Mouse (Mus musculus) kidney, embryonic 14.5 days (tissue): ENCODE measurements at regions not wholly inside any gene's neighbourhood (a gene's known extent, or its start where the extent isn't known, plus 50 kb on each side); places are given as distances from the start of the nearest gene placed in this dataset.
A peak's percentile ranks its signal among the peaks of the same experiment; 100 is the strongest.

ENCODE experiments used
- ATAC-seq: fragments of 200-750 bp; cut with Nextera tagmentation; 2 replicates; pipeline ENCODE4 v1.8.0; 2017; ENCODE audit warnings: moderate number of reproducible peaks, mild to moderate bottlenecking, moderate TSS enrichment, moderate library complexity; ENCODE audit not compliant: low FRiP score, low TSS enrichment
- H3K27ac ChIP-seq: fragments of 300-500 bp; sonication (generic); 2 replicates; pipeline ENCODE4 v1.5.1; 2014; ENCODE audit warnings: low read depth, mild to moderate bottlenecking, low read length, moderate library complexity, mixed read lengths
- H3K27me3 ChIP-seq: fragments of 300-500 bp; sonication (generic); 2 replicates; pipeline ENCODE4 v1.6.1; 2014; ENCODE audit warnings: mild to moderate bottlenecking, low read length; ENCODE audit not compliant: control insufficient read depth, insufficient read depth
- H3K36me3 ChIP-seq: fragments of 300-500 bp; sonication (generic); 2 replicates; pipeline ENCODE4 v1.6.1; 2014; ENCODE audit warnings: low read length, mixed read lengths; ENCODE audit not compliant: control insufficient read depth, insufficient read depth
- H3K4me1 ChIP-seq: fragments of 300-500 bp; sonication (generic); 2 replicates; pipeline ENCODE4 v1.6.1; 2014; ENCODE audit warnings: low read length, mixed read lengths; ENCODE audit not compliant: control insufficient read depth, insufficient read depth
- H3K4me2 ChIP-seq: fragments of 300-500 bp; sonication (generic); replicated peaks from 2 replicates; pipeline ENCODE4 v1.6.1; 2014; ENCODE audit warnings: low read depth, mild to moderate bottlenecking, low read length
- H3K4me3 ChIP-seq: fragments of 300-500 bp; sonication (generic); 2 replicates; pipeline ENCODE4 v1.5.1; 2014; ENCODE audit warnings: mild to moderate bottlenecking, low read length
- H3K9ac ChIP-seq: fragments of 300-500 bp; sonication (generic); 2 replicates; pipeline ENCODE4 v1.6.1; 2014; ENCODE audit warnings: low read depth, mild to moderate bottlenecking, low read length, moderate library complexity
- H3K9me3 ChIP-seq: fragments of 300-500 bp; sonication (generic); 2 replicates; pipeline ENCODE4 v1.6.1; 2016; ENCODE audit warnings: low read length; ENCODE audit not compliant: control insufficient read depth
- WGBS: fragments of 180-500 bp; shearing (Covaris S2); extraction: QIAGEN DNeasy Blood & Tissue Kit; methylation state at CpG from one replicate; pipeline ENCODE4 v1.1.7; 2014; 5-methylcytosine and 5-hydroxymethylcytosine counted together

- H3K27me3 ChIP-seq, result no peaks in the 10 kb centered on the region
- no peaks in the 10 kb centered on the region for H3K9me3 ChIP-seq
- no peaks in the 10 kb centered on the region for H3K36me3 ChIP-seq
- no peak overlapping the region for H3K4me3 ChIP-seq
- no peak overlapping the region for H3K4me2 ChIP-seq
- no peak for ATAC-seq
- no peak overlapping the region for H3K27ac ChIP-seq
- H3K4me1 ChIP-seq, result peaks cover 6% of the 10 kb centered on the region; the same call in 1 of the 2 replicates
- H3K9ac ChIP-seq, result no peak overlapping the region
- 71% methylated on average over 4 of the region's 4 CpGs for WGBS
These were observed 87.2 kb upstream of the Npas2 start for GRCm38 (mm10) chr1:39106372-39106643.

- H3K27me3 ChIP-seq, result no peaks in the 10 kb centered on the region
- no peaks in the 10 kb centered on the region for H3K9me3 ChIP-seq
- H3K4me2 ChIP-seq, result no peak overlapping the region
- peaks cover 6% of the 10 kb centered on the region; the same call in 1 of the 2 replicates for H3K4me1 ChIP-seq
- WGBS, result 55% methylated on average over 6 of the region's 6 CpGs
- no peak overlapping the region for H3K27ac ChIP-seq
- no peaks in the 10 kb centered on the region for H3K36me3 ChIP-seq
- H3K4me3 ChIP-seq, result no peak overlapping the region
- no peak overlapping the region for H3K9ac ChIP-seq
- ATAC-seq, result no peak
These were observed 86.9 kb upstream of the Npas2 start for GRCm38 (mm10) chr1:39106650-39107049.

DNA sequence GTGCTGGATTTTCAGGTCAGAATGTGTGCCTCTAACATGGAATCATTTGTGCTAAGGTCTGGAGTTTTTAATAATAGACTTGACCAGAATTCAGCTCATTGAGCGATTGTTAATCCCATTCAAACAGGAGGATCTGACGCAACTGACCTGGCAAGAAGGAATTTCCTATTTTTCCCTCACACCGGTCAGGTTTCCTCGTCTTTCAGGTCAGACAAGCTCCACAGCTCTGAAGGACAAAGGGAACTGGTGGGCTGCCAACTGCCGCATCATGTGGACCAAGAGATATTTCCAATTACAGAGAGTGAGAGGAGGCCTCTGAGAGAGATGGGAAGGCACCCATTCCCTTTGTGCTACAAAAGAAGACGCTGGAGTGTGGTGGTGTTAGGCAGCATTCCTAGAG, 77.2 kb upstream of the Npas2 start:
- no peak overlapping the region for H3K9ac ChIP-seq
- H3K4me2 ChIP-seq, result no peak overlapping the region
- 86% methylated on average over 6 of the region's 6 CpGs for WGBS
- H3K36me3 ChIP-seq, result no peaks in the 10 kb centered on the region
- ATAC-seq, result no peak
- no peaks in the 10 kb centered on the region for H3K4me1 ChIP-seq
- no peak overlapping the region for H3K4me3 ChIP-seq
- no peaks in the 10 kb centered on the region for H3K27me3 ChIP-seq
- H3K27ac ChIP-seq, result no peak overlapping the region
- no peaks in the 10 kb centered on the region for H3K9me3 ChIP-seq

GRCm38 (mm10) chr1:39122316-39123015, 71.1 kb upstream of the Npas2 start:
- H3K36me3 ChIP-seq, result no peaks in the 10 kb centered on the region
- no peak overlapping the region for H3K9ac ChIP-seq
- no peaks in the 10 kb centered on the region for H3K4me1 ChIP-seq
- H3K27me3 ChIP-seq, result no peaks in the 10 kb centered on the region
- no peak for ATAC-seq
- no peak overlapping the region for H3K4me2 ChIP-seq
- H3K27ac ChIP-seq, result no peak overlapping the region
- H3K9me3 ChIP-seq, result 0 out of 2 replicates have a peak, but pooled peaks cover 2% of the 10 kb centered on the region
- no peak overlapping the region for H3K4me3 ChIP-seq
- WGBS, result 58% methylated on average over 8 of the region's 8 CpGs

- H3K27me3 ChIP-seq, result no peaks in the 10 kb centered on the region
- no peaks in the 10 kb centered on the region for H3K36me3 ChIP-seq
- H3K9ac ChIP-seq, result no peak overlapping the region
- WGBS, result 66% methylated on average over 10 of the region's 10 CpGs
- no peaks in the 10 kb centered on the region for H3K4me1 ChIP-seq
- H3K9me3 ChIP-seq, result 0 out of 2 replicates have a peak, but pooled peaks cover 2% of the 10 kb centered on the region
- no peak overlapping the region for H3K4me2 ChIP-seq
- 0 out of 2 replicates have a peak, but pooled peaks have one; percentile 16 for ATAC-seq
- H3K4me3 ChIP-seq, result no peak overlapping the region
- no peak overlapping the region for H3K27ac ChIP-seq
These were observed 70.3 kb upstream of the Npas2 start for GRCm38 (mm10) chr1:39123081-39123812.

GRCm38 (mm10) chr1:39123813-39124146, 69.8 kb upstream of the Npas2 start:
- Histone ChIP-seq H3K4me3 (no peak overlapping the region), H3K27me3 (no peaks in the 10 kb centered on the region), H3K9ac (no peak overlapping the region), H3K9me3 (0 out of 2 replicates have a peak, but pooled peaks cover 2% of the 10 kb centered on the region), H3K36me3 (no peaks in the 10 kb centered on the region), H3K4me1 (no peaks in the 10 kb centered on the region), H3K4me2 (no peak overlapping the region), H3K27ac (no peak overlapping the region)
- WGBS, result 83% methylated on average over 2 of the region's 2 CpGs
- ATAC-seq, result no peak

DNA sequence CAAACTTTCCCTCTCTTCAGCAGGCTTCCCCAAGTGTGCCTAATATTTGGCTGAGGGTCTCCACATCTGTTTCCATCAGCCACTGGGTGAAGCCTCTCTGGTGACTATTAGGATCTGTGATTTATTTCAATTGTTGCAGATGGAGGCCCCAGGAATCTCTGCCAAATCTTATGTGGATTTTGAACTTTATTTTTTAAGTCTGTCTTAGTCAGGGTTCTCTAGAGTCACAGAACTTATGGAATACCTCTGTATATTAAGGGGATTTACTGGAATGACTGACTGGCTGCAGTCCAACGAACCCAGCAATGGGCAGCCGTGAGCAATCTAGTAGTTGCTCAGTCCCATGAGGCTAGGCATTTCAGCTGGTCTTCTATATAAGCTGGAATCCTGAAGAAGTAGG, 59.0 kb upstream of the Npas2 start:
- WGBS, result 66% methylated on average over 2 of the region's 2 CpGs

DNA sequence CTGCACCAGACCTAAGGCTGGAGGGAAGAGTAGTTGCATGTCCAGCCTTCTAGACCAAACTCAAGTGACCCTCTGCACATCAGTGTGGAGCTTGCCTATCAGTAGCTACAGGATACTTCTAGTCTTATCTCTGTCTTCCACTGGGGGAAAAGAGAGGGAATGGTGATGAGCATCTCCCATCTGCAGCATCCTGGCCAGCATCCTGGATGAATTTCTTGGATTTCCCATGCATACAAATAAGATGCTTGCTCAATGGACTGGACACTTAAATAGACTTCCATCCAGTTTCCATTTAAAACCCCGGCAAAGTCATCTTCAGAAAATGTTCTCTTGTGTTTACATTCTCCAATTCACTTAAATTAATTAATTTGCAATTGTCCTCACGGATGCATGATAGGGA, 50.5 kb upstream of the Npas2 start:
- H3K9me3 ChIP-seq, result no peaks in the 10 kb centered on the region
- H3K4me1 ChIP-seq, result no peaks in the 10 kb centered on the region
- H3K27me3 ChIP-seq, result no peaks in the 10 kb centered on the region
- no peaks in the 10 kb centered on the region for H3K36me3 ChIP-seq
- 84% methylated on average over 2 of the region's 2 CpGs for WGBS
- no peak overlapping the region for H3K9ac ChIP-seq
- H3K4me2 ChIP-seq, result no peak overlapping the region
- H3K27ac ChIP-seq, result no peak overlapping the region
- H3K4me3 ChIP-seq, result no peak overlapping the region
- no peak for ATAC-seq

More for the DNA sequence above, 59.0 kb upstream of the Npas2 start:
- Histone ChIP-seq H3K4me2 (no peak overlapping the region), H3K4me3 (no peak overlapping the region), H3K4me1 (no peaks in the 10 kb centered on the region), H3K27ac (no peak overlapping the region), H3K9me3 (no peaks in the 10 kb centered on the region), H3K36me3 (no peaks in the 10 kb centered on the region), H3K9ac (no peak overlapping the region), H3K27me3 (no peaks in the 10 kb centered on the region)
- ATAC-seq, result no peak

DNA sequence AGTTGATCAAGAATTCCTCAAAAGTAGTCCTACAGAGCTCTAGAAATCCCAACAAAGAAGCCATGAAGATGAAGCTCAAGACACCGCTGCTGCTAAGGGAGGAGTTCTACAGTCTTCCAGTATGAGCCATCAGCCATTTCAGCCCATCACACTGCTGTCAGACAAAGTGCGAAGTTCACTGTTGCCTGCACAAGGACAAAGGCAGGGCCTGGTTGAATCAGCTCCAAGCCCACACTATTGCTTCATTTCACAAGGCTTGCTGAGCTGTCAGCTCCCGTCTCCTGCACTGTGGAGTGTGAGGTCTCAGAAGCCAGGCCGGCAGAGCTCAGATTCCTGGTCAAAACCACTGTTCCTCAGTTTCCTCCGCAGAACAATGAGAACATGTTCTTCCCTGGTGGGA, 49.9 kb upstream of the Npas2 start:
- no peak overlapping the region for H3K9ac ChIP-seq
- H3K36me3 ChIP-seq, result no peaks in the 10 kb centered on the region
- no peak overlapping the region for H3K27ac ChIP-seq
- H3K4me2 ChIP-seq, result no peak overlapping the region
- WGBS, result 90% methylated on average over 5 of the region's 5 CpGs
- ATAC-seq, result no peak
- no peaks in the 10 kb centered on the region for H3K4me1 ChIP-seq
- H3K27me3 ChIP-seq, result no peaks in the 10 kb centered on the region
- no peaks in the 10 kb centered on the region for H3K9me3 ChIP-seq
- no peak overlapping the region for H3K4me3 ChIP-seq
